Mouse (Mus musculus): ENCODE results near the gene Pnpla5. TPM values are rescaled to one million over a fixed set of nuclear protein-coding genes. Genes with fewer than 3 reads are reported as not detected.
"Not testable (repeated sequence)": the region's sequence is repeated elsewhere in the genome, so short reads cannot be mapped to it uniquely, and the experiment has no call there.

Pnpla5 gene
- polyA plus RNA-seq, 1 experiment from 2014 or later = not detected

DNA sequence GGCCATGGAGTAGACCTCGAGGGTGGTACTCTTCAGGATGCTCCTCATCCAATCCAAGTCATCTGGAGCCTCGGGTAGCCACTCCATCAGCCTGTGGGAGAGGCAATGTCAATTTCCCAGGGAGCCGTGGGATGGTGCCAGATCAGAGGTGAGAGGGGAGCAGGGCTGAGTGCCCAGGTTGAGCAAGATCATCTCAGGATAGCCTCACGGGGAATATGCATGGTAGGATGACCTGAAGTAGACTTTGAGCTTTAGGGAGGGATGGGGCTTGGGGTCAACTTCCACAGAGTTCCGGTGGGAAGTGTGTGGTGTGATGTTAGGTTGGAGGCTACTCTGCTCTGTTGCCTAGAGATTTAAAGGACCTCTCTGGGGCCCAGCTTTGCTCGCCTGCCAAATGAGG is 9.1 kb downstream of the Pnpla5 start:
- 91% methylated on average over 6 of the region's 6 CpGs for WGBS
- ATAC-seq (replicated peaks) = no peak

GRCm38 (mm10) chr15:84108899-84109298 is 14.1 kb downstream of the Pnpla5 start:
- Histone ChIP-seq H3K4me1 (peaks cover 22% of the 10 kb centered on the region), H3K9me3 (no peaks in the 10 kb centered on the region), H3K27ac (replicated peaks) (no peak overlapping the region), H3K27me3 (peaks cover 5% of the 10 kb centered on the region; the same call in 1 of the 2 replicates), H3K4me2 (replicated peaks) (no peak overlapping the region), H3K36me3 (no peaks in the 10 kb centered on the region), H3K4me3 (no peak overlapping the region), H3K9ac (replicated peaks) (no peak overlapping the region)
- WGBS = 4% methylated on average over 13 of the region's 13 CpGs
- no peak for ATAC-seq (replicated peaks)

More for the DNA sequence above, 9.1 kb downstream of the Pnpla5 start:
- no peak overlapping the region for H3K4me3 ChIP-seq
- no peaks in the 10 kb centered on the region for H3K9me3 ChIP-seq
- H3K27me3 ChIP-seq = no peaks in the 10 kb centered on the region
- no peak overlapping the region for H3K27ac ChIP-seq (replicated peaks)
- no peaks in the 10 kb centered on the region for H3K4me1 ChIP-seq
- no peaks in the 10 kb centered on the region for H3K36me3 ChIP-seq
- H3K9ac ChIP-seq (replicated peaks) = no peak overlapping the region
- no peak overlapping the region for H3K4me2 ChIP-seq (replicated peaks)

- 8% methylated on average over 12 of the region's 12 CpGs for WGBS
- peaks cover 30% of the 10 kb centered on the region for H3K4me1 ChIP-seq
- H3K4me2 ChIP-seq (replicated peaks) = peak overlapping the region; percentile 85
- peak overlapping the region; percentile 63 for H3K9ac ChIP-seq (replicated peaks)
- H3K4me3 ChIP-seq = peak overlapping the region; percentile 56
- H3K36me3 ChIP-seq = no peaks in the 10 kb centered on the region
- no peaks in the 10 kb centered on the region for H3K9me3 ChIP-seq
- peaks cover 5% of the 10 kb centered on the region; the same call in 1 of the 2 replicates for H3K27me3 ChIP-seq
- H3K27ac ChIP-seq (replicated peaks) = peak overlapping the region; percentile 70
- ATAC-seq (replicated peaks) = peak; percentile 51
Measured at GRCm38 (mm10) chr15:84105924-84106500, 17.0 kb downstream of the Pnpla5 start.

- Histone ChIP-seq H3K4me1 (peaks cover 30% of the 10 kb centered on the region), H3K27ac (replicated peaks) (peak within 1 kb of the TSS; percentile 70), H3K9me3 (no peaks in the 10 kb centered on the region), H3K4me2 (replicated peaks) (peak within 1 kb of the TSS; percentile 85), H3K9ac (replicated peaks) (peak within 1 kb of the TSS; percentile 63), H3K27me3 (peaks cover 5% of the 10 kb centered on the region; the same call in 1 of the 2 replicates), H3K4me3 (peak within 1 kb of the TSS; percentile 56), H3K36me3 (no peaks in the 10 kb centered on the region)
- ATAC-seq (replicated peaks) = peak; percentile 73
- WGBS = under 1% methylated on average over 77 of the region's 77 CpGs
Measured at GRCm38 (mm10) chr15:84105105-84105923, 17.7 kb downstream of the Pnpla5 start, which contains the start of gene Sult4a1. Gene Sult4a1 (minus strand): TSS chr15:84105754.

- Histone ChIP-seq H3K36me3 (no peaks in the 10 kb centered on the region), H3K4me3 (peak overlapping the region; percentile 56), H3K9me3 (no peaks in the 10 kb centered on the region), H3K9ac (replicated peaks) (peak overlapping the region; percentile 63), H3K27me3 (peaks cover 5% of the 10 kb centered on the region; the same call in 1 of the 2 replicates), H3K4me2 (replicated peaks) (peak overlapping the region; percentile 85), H3K27ac (replicated peaks) (no peak overlapping the region), H3K4me1 (peaks cover 30% of the 10 kb centered on the region)
- WGBS = 77% methylated on average over 7 of the region's 7 CpGs
- ATAC-seq (replicated peaks) = 0 out of 2 replicates have a peak, but pooled peaks have one; percentile 5
Measured at GRCm38 (mm10) chr15:84104626-84105025, 18.3 kb downstream of the Pnpla5 start.

- not testable (repeated sequence) for H3K4me3 ChIP-seq; H3K27me3 ChIP-seq; H3K36me3 ChIP-seq; H3K9ac ChIP-seq (replicated peaks); ATAC-seq (replicated peaks); H3K4me2 ChIP-seq (replicated peaks); H3K9me3 ChIP-seq; H3K27ac ChIP-seq (replicated peaks)
- WGBS = 90% methylated on average over 15 of the region's 15 CpGs
- H3K4me1 ChIP-seq = peaks cover 18% of the 10 kb centered on the region
Measured at GRCm38 (mm10) chr15:84097536-84097935, 25.4 kb downstream of the Pnpla5 start.

GRCm38 (mm10) chr15:84096051-84096450 is 26.9 kb downstream of the Pnpla5 start:
- H3K9me3 ChIP-seq = no peaks in the 10 kb centered on the region
- peaks cover 16% of the 10 kb centered on the region for H3K4me1 ChIP-seq
- no peaks in the 10 kb centered on the region for H3K27me3 ChIP-seq
- peak overlapping the region; percentile 68; the same call in 1 of the 2 replicates for H3K27ac ChIP-seq (replicated peaks)
- peak; percentile 73; the same call in 1 of the 2 replicates for ATAC-seq (replicated peaks)
- H3K4me3 ChIP-seq = no peak overlapping the region
- H3K9ac ChIP-seq (replicated peaks) = no peak overlapping the region
- H3K36me3 ChIP-seq = no peaks in the 10 kb centered on the region
- no peak overlapping the region for H3K4me2 ChIP-seq (replicated peaks)
- WGBS = 73% methylated on average over 8 of the region's 8 CpGs

- no peak overlapping the region for H3K9ac ChIP-seq (replicated peaks)
- 44% methylated on average over 7 of the region's 7 CpGs for WGBS
- H3K36me3 ChIP-seq = peaks cover 3% of the 10 kb centered on the region; the same call in 1 of the 2 replicates
- H3K4me3 ChIP-seq = no peak overlapping the region
- no peaks in the 10 kb centered on the region for H3K9me3 ChIP-seq
- H3K27me3 ChIP-seq = no peaks in the 10 kb centered on the region
- peaks cover 16% of the 10 kb centered on the region for H3K4me1 ChIP-seq
- H3K27ac ChIP-seq (replicated peaks) = peak overlapping the region; percentile 68
- peak; percentile 29; the same call in 1 of the 2 replicates for ATAC-seq (replicated peaks)
- no peak overlapping the region for H3K4me2 ChIP-seq (replicated peaks)
Measured at GRCm38 (mm10) chr15:84094921-84095320, 28.1 kb downstream of the Pnpla5 start.

DNA sequence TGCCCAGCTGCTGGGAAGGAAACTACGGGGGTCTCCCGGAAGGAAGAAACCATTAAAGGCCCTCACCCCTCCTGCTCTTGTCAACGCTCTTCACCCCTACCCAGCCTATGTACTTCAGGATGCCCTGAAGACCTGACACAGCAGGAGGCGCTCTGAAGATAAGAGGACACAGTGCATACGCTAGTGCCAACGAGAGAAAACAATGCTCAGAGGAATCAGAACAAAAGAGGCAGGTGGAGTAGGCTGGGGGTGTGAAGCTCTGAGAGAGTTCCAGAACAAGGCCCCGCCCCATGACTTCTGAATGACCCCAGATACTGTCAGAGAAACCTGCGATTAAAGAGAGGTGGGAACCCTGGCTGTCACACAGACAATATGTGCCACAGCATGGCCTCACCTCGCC is 36.2 kb downstream of the Pnpla5 start:
- Histone ChIP-seq H3K9me3 (no peaks in the 10 kb centered on the region), H3K27me3 (no peaks in the 10 kb centered on the region), H3K4me3 (no peak overlapping the region), H3K4me1 (no peaks in the 10 kb centered on the region), H3K36me3 (peaks cover 8% of the 10 kb centered on the region; the same call in 1 of the 2 replicates), H3K9ac (replicated peaks) (no peak overlapping the region), H3K27ac (replicated peaks) (no peak overlapping the region), H3K4me2 (replicated peaks) (no peak overlapping the region)
- 41% methylated on average over 9 of the region's 9 CpGs for WGBS
- no peak for ATAC-seq (replicated peaks)

- H3K36me3 ChIP-seq = peaks cover 8% of the 10 kb centered on the region; the same call in 1 of the 2 replicates
- no peaks in the 10 kb centered on the region for H3K27me3 ChIP-seq
- no peak overlapping the region for H3K4me3 ChIP-seq
- WGBS = 41% methylated on average over 12 of the region's 12 CpGs
- no peak overlapping the region for H3K4me2 ChIP-seq (replicated peaks)
- H3K27ac ChIP-seq (replicated peaks) = no peak overlapping the region
- ATAC-seq (replicated peaks) = no peak
- no peaks in the 10 kb centered on the region for H3K9me3 ChIP-seq
- no peak overlapping the region for H3K9ac ChIP-seq (replicated peaks)
- H3K4me1 ChIP-seq = no peaks in the 10 kb centered on the region
Measured at GRCm38 (mm10) chr15:84086364-84086763, 36.6 kb downstream of the Pnpla5 start.

- Histone ChIP-seq H3K27ac (replicated peaks) (no peak overlapping the region), H3K4me2 (replicated peaks) (no peak overlapping the region), H3K4me3 (no peak overlapping the region), H3K9ac (replicated peaks) (no peak overlapping the region), H3K9me3 (no peaks in the 10 kb centered on the region), H3K4me1 (no peaks in the 10 kb centered on the region), H3K36me3 (no peaks in the 10 kb centered on the region), H3K27me3 (no peaks in the 10 kb centered on the region)
- no peak for ATAC-seq (replicated peaks)
- WGBS = 84% methylated on average over 7 of the region's 7 CpGs
Measured at GRCm38 (mm10) chr15:84080069-84080468, 42.9 kb downstream of the Pnpla5 start.

GRCm38 (mm10) chr15:84079519-84079918 is 43.5 kb downstream of the Pnpla5 start:
- peaks cover 4% of the 10 kb centered on the region for H3K4me1 ChIP-seq
- H3K9me3 ChIP-seq = no peaks in the 10 kb centered on the region
- H3K9ac ChIP-seq (replicated peaks) = no peak overlapping the region
- no peak overlapping the region for H3K4me2 ChIP-seq (replicated peaks)
- H3K4me3 ChIP-seq = no peak overlapping the region
- no peak for ATAC-seq (replicated peaks)
- H3K27me3 ChIP-seq = no peaks in the 10 kb centered on the region
- no peaks in the 10 kb centered on the region for H3K36me3 ChIP-seq
- H3K27ac ChIP-seq (replicated peaks) = no peak overlapping the region
- 88% methylated on average over 2 of the region's 2 CpGs for WGBS
